Mouse (Mus musculus): ENCODE data around the gene Runx3.

- TF ChIP-seq CTCF (IDR thresholded peaks at IDR 0.05; ENCODE audit: low read depth) = no peak
- TF ChIP-seq EP300 (optimal IDR thresholded peaks at IDR 0.05) = no peak
Observed at GRCm38 (mm10) chr4:135095693-135096092, 24.8 kb upstream of the Runx3 start.

All from stomach, postnatal 0 days (tissue).